Mouse (Mus musculus) forebrain, embryonic 14.5 days (tissue): ENCODE data around the gene Mccc1. TPM values are rescaled to one million over a fixed set of nuclear protein-coding genes. Genes with fewer than 3 reads are reported as not detected.

Experiments
- ATAC-seq: fragments of 200-750 bp; cut with Nextera tagmentation; 2 replicates; pipeline ENCODE4 v1.8.0; 2017; ENCODE audit warnings: mild to moderate bottlenecking, moderate library complexity
- DNase-seq: peaks from one replicate; pipeline ENCODE4 v3.0.0-alpha.2; 2015; ENCODE audit warnings: low spot score
- H3K27ac ChIP-seq: fragments of 300-500 bp; sonication (generic); 2 replicates; pipeline ENCODE4 v1.5.1; 2014; ENCODE audit warnings: low read depth, mild to moderate bottlenecking, control low read depth, low read length, moderate library complexity
- H3K27me3 ChIP-seq: fragments of 300-500 bp; sonication (generic); replicated peaks from 2 replicates; pipeline ENCODE4 v1.6.1; 2014; ENCODE audit warnings: low read length, control low read depth, mixed read lengths; ENCODE audit not compliant: control insufficient read depth, insufficient read depth
- H3K36me3 ChIP-seq: fragments of 300-500 bp; sonication (generic); 2 replicates; pipeline ENCODE4 v1.6.1; 2014; ENCODE audit warnings: low read length, control low read depth; ENCODE audit not compliant: control insufficient read depth, insufficient read depth
- H3K4me1 ChIP-seq: fragments of 300-500 bp; sonication (generic); 2 replicates; pipeline ENCODE4 v1.6.1; 2014; ENCODE audit warnings: antibody characterized with exemption, low read length, control low read depth; ENCODE audit not compliant: control insufficient read depth, insufficient read depth
- H3K4me2 ChIP-seq: fragments of 300-500 bp; sonication (generic); 2 replicates; pipeline ENCODE4 v1.6.1; 2014; ENCODE audit warnings: mild to moderate bottlenecking, control low read depth, low read length
- H3K4me3 ChIP-seq: fragments of 300-500 bp; sonication (generic); 2 replicates; pipeline ENCODE4 v1.5.1; 2014; ENCODE audit warnings: low read depth, low read length, control low read depth
- H3K9ac ChIP-seq: fragments of 300-500 bp; sonication (generic); 2 replicates; pipeline ENCODE4 v1.6.1; 2014; ENCODE audit warnings: mild to moderate bottlenecking, low read length, control low read depth, moderate library complexity
- H3K9me3 ChIP-seq: fragments of 300-500 bp; sonication (generic); replicated peaks from 2 replicates; pipeline ENCODE4 v1.6.1; 2016; ENCODE audit warnings: low read length, control low read depth, mixed read lengths; ENCODE audit not compliant: control insufficient read depth
- WGBS: fragments of 180-500 bp; shearing (Covaris S2); extraction: QIAGEN DNeasy Blood & Tissue Kit; methylation state at CpG from one replicate; pipeline ENCODE4 v1.1.7; 2014; 5-methylcytosine and 5-hydroxymethylcytosine counted together
- polyA plus RNA-seq: library from polyadenylated mRNA; unstranded; fragments of >200 nt; fragmentation: Nextera tagmentation; extraction: Ambion mirVana; gene quantifications from 2 replicates; pipeline ENCODE4 v1.2.1, GENCODE M21; 2014

Gene Mccc1
- polyA plus RNA-seq, 1 experiment from 2014 or later, result 20.0 TPM

GRCm38 (mm10) chr3:36008411-36009154, 8.1 kb upstream of the Mccc1 start:
- Histone ChIP-seq H3K27ac (no peak overlapping the region), H3K4me1 (no peaks in the 10 kb centered on the region), H3K9me3 (no peaks in the 10 kb centered on the region), H3K4me2 (no peak overlapping the region), H3K9ac (no peak overlapping the region), H3K4me3 (no peak overlapping the region), H3K36me3 (no peaks in the 10 kb centered on the region), H3K27me3 (no peaks in the 10 kb centered on the region)
- ATAC-seq (no peak), DNase-seq (no peak)
- 68% methylated on average over 4 of the region's 4 CpGs for WGBS

- Histone ChIP-seq H3K9me3 (no peaks in the 10 kb centered on the region), H3K4me1 (no peaks in the 10 kb centered on the region), H3K27me3 (no peaks in the 10 kb centered on the region), H3K9ac (no peak overlapping the region), H3K4me2 (no peak overlapping the region), H3K36me3 (no peaks in the 10 kb centered on the region), H3K4me3 (no peak overlapping the region), H3K27ac (no peak overlapping the region)
- no peak for ATAC-seq
- peak; percentile 76 for DNase-seq
- WGBS, result 59% methylated on average over 4 of the region's 4 CpGs
Measured at GRCm38 (mm10) chr3:36004028-36004895, 3.8 kb upstream of the Mccc1 start.

GRCm38 (mm10) chr3:35994552-35995531, 5.6 kb downstream of the Mccc1 start:
- Histone ChIP-seq H3K9ac (no peak overlapping the region), H3K4me3 (no peak overlapping the region), H3K4me1 (no peaks in the 10 kb centered on the region), H3K36me3 (peaks cover 20% of the 10 kb centered on the region), H3K27me3 (no peaks in the 10 kb centered on the region), H3K27ac (no peak overlapping the region), H3K4me2 (no peak overlapping the region), H3K9me3 (no peaks in the 10 kb centered on the region)
- WGBS, result 55% methylated on average over 11 of the region's 11 CpGs
- DNase-seq (no peak), ATAC-seq (no peak)

GRCm38 (mm10) chr3:35990715-35991114, 9.8 kb downstream of the Mccc1 start:
- ATAC-seq (no peak), DNase-seq (no peak)
- no peak overlapping the region for H3K4me2 ChIP-seq
- H3K4me3 ChIP-seq, result no peak overlapping the region
- H3K27me3 ChIP-seq, result no peaks in the 10 kb centered on the region
- H3K9ac ChIP-seq, result no peak overlapping the region
- 93% methylated on average over 7 of the region's 7 CpGs for WGBS
- H3K9me3 ChIP-seq, result no peaks in the 10 kb centered on the region
- H3K27ac ChIP-seq, result no peak overlapping the region
- H3K36me3 ChIP-seq, result peaks cover 54% of the 10 kb centered on the region
- no peaks in the 10 kb centered on the region for H3K4me1 ChIP-seq

- 93% methylated on average over 6 of the region's 6 CpGs for WGBS
- no peak for DNase-seq
- H3K4me1 ChIP-seq, result no peaks in the 10 kb centered on the region
- H3K9me3 ChIP-seq, result no peaks in the 10 kb centered on the region
- ATAC-seq, result no peak
- H3K9ac ChIP-seq, result no peak overlapping the region
- H3K4me3 ChIP-seq, result no peak overlapping the region
- H3K27ac ChIP-seq, result no peak overlapping the region
- H3K36me3 ChIP-seq, result peaks cover 64% of the 10 kb centered on the region
- no peak overlapping the region for H3K4me2 ChIP-seq
- no peaks in the 10 kb centered on the region for H3K27me3 ChIP-seq
Measured at GRCm38 (mm10) chr3:35988031-35988430, 12.4 kb downstream of the Mccc1 start.

GRCm38 (mm10) chr3:35986266-35986665, 14.2 kb downstream of the Mccc1 start:
- H3K36me3 ChIP-seq, result peaks cover 77% of the 10 kb centered on the region
- H3K4me2 ChIP-seq, result no peak overlapping the region
- H3K9ac ChIP-seq, result no peak overlapping the region
- ATAC-seq (no peak), DNase-seq (no peak)
- H3K27me3 ChIP-seq, result no peaks in the 10 kb centered on the region
- no peak overlapping the region for H3K4me3 ChIP-seq
- no peaks in the 10 kb centered on the region for H3K9me3 ChIP-seq
- 92% methylated on average over 6 of the region's 6 CpGs for WGBS
- no peak overlapping the region for H3K27ac ChIP-seq
- no peaks in the 10 kb centered on the region for H3K4me1 ChIP-seq

- 70% methylated on average over 7 of the region's 7 CpGs for WGBS
- Histone ChIP-seq H3K4me1 (no peaks in the 10 kb centered on the region), H3K4me3 (no peak overlapping the region), H3K9me3 (no peaks in the 10 kb centered on the region), H3K36me3 (peaks cover 78% of the 10 kb centered on the region), H3K27me3 (no peaks in the 10 kb centered on the region), H3K9ac (no peak overlapping the region), H3K27ac (no peak overlapping the region), H3K4me2 (no peak overlapping the region)
- DNase-seq (peak; percentile 42), ATAC-seq (no peak)
Measured at GRCm38 (mm10) chr3:35973551-35973950, 26.9 kb downstream of the Mccc1 start.

- 83% methylated on average over 4 of the region's 4 CpGs for WGBS
- DNase-seq (peak; percentile 33), ATAC-seq (peak; percentile 63; the same call in 1 of the 2 replicates)
- H3K4me3 ChIP-seq, result no peak overlapping the region
- no peaks in the 10 kb centered on the region for H3K27me3 ChIP-seq
- H3K4me2 ChIP-seq, result no peak overlapping the region
- no peak overlapping the region for H3K9ac ChIP-seq
- H3K4me1 ChIP-seq, result no peaks in the 10 kb centered on the region
- no peak overlapping the region for H3K27ac ChIP-seq
- H3K9me3 ChIP-seq, result no peaks in the 10 kb centered on the region
- peaks cover 78% of the 10 kb centered on the region for H3K36me3 ChIP-seq
Measured at GRCm38 (mm10) chr3:35972985-35973384, 27.5 kb downstream of the Mccc1 start.
